Mouse (Mus musculus) layer of hippocampus, adult 6 months (tissue): Measurements from ENCODE around the gene Vmn1r32. TPM values are rescaled to one million over a fixed set of nuclear protein-coding genes. Genes with fewer than 3 reads are reported as not detected.

Source experiments
- long read RNA-seq, 2 experiments: library from polyadenylated mRNA; unstranded; transcript quantifications; one replicate each; pipeline ENCODE4 v2.0.0; 2019 to 2020
- polyA plus RNA-seq: library from polyadenylated mRNA; unstranded; fragments of <200 nt; fragmentation: Nextera tagmentation; gene quantifications from 2 replicates; pipeline ENCODE4 v1.2.3, GENCODE M21; 2021

The Vmn1r32 gene
- not detected in 2 replicates for polyA plus RNA-seq
- long read RNA-seq, experiment 1: 0 reads
- long read RNA-seq, experiment 2: 0 reads

GRCm38 (mm10) chr6:66559996-66560395 lies at the start of gene Vmn1r32:
Gene Vmn1r32, minus strand, starts transcription at chr6:66560096.

DNA sequence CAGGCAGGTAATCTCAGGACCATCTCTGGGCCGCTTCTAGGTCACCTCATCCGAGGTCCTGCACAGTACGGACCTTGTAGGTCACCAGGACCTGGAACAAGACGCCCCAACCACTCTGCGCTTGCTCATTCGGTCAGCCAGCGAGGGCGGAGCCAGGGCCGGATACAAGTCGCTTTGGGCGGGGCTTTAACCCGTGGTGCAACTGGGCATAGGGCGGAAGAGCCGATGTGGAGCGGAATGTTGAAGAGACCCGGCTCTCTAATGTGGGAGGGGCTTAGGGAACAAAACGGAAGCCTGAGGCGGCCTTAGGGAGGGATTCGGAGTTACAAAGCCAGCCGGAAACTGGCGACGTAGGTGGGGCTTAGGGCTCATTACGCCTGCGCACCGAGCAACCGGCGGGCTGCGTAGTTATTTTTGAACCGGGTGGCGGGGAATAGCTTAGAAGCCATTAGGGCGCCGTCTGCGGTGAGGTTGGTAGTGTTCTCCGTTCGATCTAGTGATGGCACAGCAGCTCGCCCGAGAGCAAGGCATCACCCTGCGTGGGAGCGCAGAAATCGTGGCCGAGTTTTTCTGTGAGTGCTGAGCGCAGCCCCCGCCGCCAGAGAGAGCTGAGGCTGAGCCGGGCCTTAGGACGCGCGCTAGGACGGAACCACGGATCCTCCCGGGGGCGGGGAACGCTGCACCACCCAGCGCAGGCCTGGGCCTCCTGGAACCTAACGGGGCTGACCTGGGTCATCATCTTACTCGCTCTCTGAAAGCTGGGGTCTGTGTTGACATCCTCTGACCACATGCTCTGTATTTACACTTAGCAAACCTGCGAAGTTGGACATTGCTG lies 24.7 kb downstream of the Vmn1r32 start, which contains the start of gene Mad2l1:
Mad2l1 (plus strand) TSS at position 363 of the 835 bp plus-strand sequence.

Other genes starting within 250 kb of the Vmn1r32 start
- 3.9 and 4.0 TPM in 2 replicates for gene Mad2l1, start 24.7 kb downstream of the Vmn1r32 start, polyA plus RNA-seq
- not detected in 2 replicates for gene Vmn1r33, start 58.2 kb upstream of the Vmn1r32 start, polyA plus RNA-seq
- gene Vmn1r34, start 83.8 kb upstream of the Vmn1r32 start, polyA plus RNA-seq: not detected in 2 replicates
- not detected in 2 replicates for gene Vmn1r35, start 125.8 kb upstream of the Vmn1r32 start, polyA plus RNA-seq
- gene Vmn1r36, start 159.1 kb upstream of the Vmn1r32 start, polyA plus RNA-seq: not detected in 2 replicates
- gene Vmn1r37, start 169.3 kb upstream of the Vmn1r32 start, polyA plus RNA-seq: not detected in 2 replicates
- not detected in 2 replicates for gene Vmn1r38, start 222.5 kb upstream of the Vmn1r32 start, polyA plus RNA-seq